Mouse (Mus musculus) liver, embryonic 11.5 days (tissue): ENCODE results near the gene Tmem94. TPM values are rescaled to one million over a fixed set of nuclear protein-coding genes. Genes with fewer than 3 reads are reported as not detected.

Source experiments
- ATAC-seq: fragments of 200-750 bp; cut with Nextera tagmentation; replicated peaks from 2 replicates; pipeline ENCODE4 v1.8.0; 2017; ENCODE audit warnings: moderate number of reproducible peaks, mild to moderate bottlenecking, moderate TSS enrichment, moderate library complexity; ENCODE audit not compliant: low FRiP score
- DNase-seq: peaks from one replicate; pipeline ENCODE4 v3.0.0-alpha.2; 2017; ENCODE audit warnings: low spot score
- H3K27ac ChIP-seq: fragments of 300-500 bp; sonication (generic); 2 replicates; pipeline ENCODE4 v1.5.1; 2014; ENCODE audit warnings: mild to moderate bottlenecking, low read depth, low read length, control low read depth
- H3K27me3 ChIP-seq: fragments of 300-500 bp; sonication (generic); replicated peaks from 2 replicates; pipeline ENCODE4 v1.6.1; 2014; ENCODE audit warnings: low read length, mixed read lengths; ENCODE audit not compliant: control insufficient read depth, insufficient read depth
- H3K36me3 ChIP-seq: fragments of 300-500 bp; sonication (generic); 2 replicates; pipeline ENCODE4 v1.6.1; 2014; ENCODE audit warnings: mild to moderate bottlenecking, low read length, moderate library complexity, mixed read lengths; ENCODE audit not compliant: control insufficient read depth, insufficient read depth
- H3K4me1 ChIP-seq: fragments of 300-500 bp; sonication (generic); replicated peaks from 2 replicates; pipeline ENCODE4 v1.6.1; 2014; ENCODE audit warnings: low read length, mixed read lengths; ENCODE audit not compliant: control insufficient read depth, insufficient read depth
- H3K4me2 ChIP-seq: fragments of 300-500 bp; sonication (generic); 2 replicates; pipeline ENCODE4 v1.6.1; 2014; ENCODE audit warnings: mild to moderate bottlenecking, control low read depth, moderate library complexity
- H3K4me3 ChIP-seq: fragments of 300-500 bp; sonication (generic); 2 replicates; pipeline ENCODE4 v1.5.1; 2014; ENCODE audit warnings: low read depth, low read length, control low read depth
- H3K9ac ChIP-seq: fragments of 300-500 bp; sonication (generic); 2 replicates; pipeline ENCODE4 v1.6.1; 2014; ENCODE audit warnings: low read depth, low read length, control low read depth
- H3K9me3 ChIP-seq: fragments of 300-500 bp; sonication (generic); 2 replicates; pipeline ENCODE4 v1.6.1; 2016; ENCODE audit warnings: low read length, inconsistent platforms, mixed read lengths; ENCODE audit not compliant: control insufficient read depth
- WGBS: fragments of 180-500 bp; shearing (Covaris S2); extraction: QIAGEN DNeasy Blood & Tissue Kit; methylation state at CpG from one replicate; pipeline ENCODE4 v1.1.7; 2014; 5-methylcytosine and 5-hydroxymethylcytosine counted together
- polyA plus RNA-seq: library from polyadenylated mRNA; unstranded; fragments of >200 nt; fragmentation: Nextera tagmentation; extraction: Ambion mirVana; gene quantifications from 2 replicates; pipeline ENCODE4 v1.2.1, GENCODE M21; 2014

The Tmem94 gene
- polyA plus RNA-seq = 14.1 and 14.4 TPM in 2 replicates

- DNase-seq = peak; percentile 98
- no peaks in the 10 kb centered on the region for H3K27me3 ChIP-seq
- no peaks in the 10 kb centered on the region for H3K36me3 ChIP-seq
- peak within 1 kb of the TSS; percentile 82 for H3K27ac ChIP-seq
- no peaks in the 10 kb centered on the region for H3K9me3 ChIP-seq
- H3K4me3 ChIP-seq = peak within 1 kb of the TSS; percentile 78
- ATAC-seq = peak; percentile 95
- peaks cover 19% of the 10 kb centered on the region for H3K4me1 ChIP-seq
- H3K9ac ChIP-seq = peak within 1 kb of the TSS; percentile 95
- WGBS = under 1% methylated on average over 32 of the region's 32 CpGs
- peak within 1 kb of the TSS; percentile 87 for H3K4me2 ChIP-seq
Observed at GRCm38 (mm10) chr11:115765103-115765606, at the start of gene Tmem94. Gene Tmem94 (plus strand): TSS chr11:115765433.

GRCm38 (mm10) chr11:115716410-115717338 is 48.6 kb upstream of the Tmem94 start:
- ATAC-seq (no peak), DNase-seq (no peak)
- WGBS = 61% methylated on average over 15 of the region's 15 CpGs

GRCm38 (mm10) chr11:115717660-115718390 is 47.4 kb upstream of the Tmem94 start:
- H3K4me3 ChIP-seq = no peak overlapping the region
- 29% methylated on average over 8 of the region's 8 CpGs for WGBS
- H3K4me1 ChIP-seq = peaks cover 18% of the 10 kb centered on the region
- ATAC-seq = peak; percentile 88
- H3K9ac ChIP-seq = no peak overlapping the region
- H3K27ac ChIP-seq = no peak overlapping the region; the same call in 1 of the 2 replicates
- no peaks in the 10 kb centered on the region for H3K36me3 ChIP-seq
- H3K9me3 ChIP-seq = no peaks in the 10 kb centered on the region
- H3K27me3 ChIP-seq = no peaks in the 10 kb centered on the region
- H3K4me2 ChIP-seq = no peak overlapping the region
- no peak for DNase-seq

More at GRCm38 (mm10) chr11:115716410-115717338, 48.6 kb upstream of the Tmem94 start:
- Histone ChIP-seq H3K27me3 (no peaks in the 10 kb centered on the region), H3K27ac (no peak overlapping the region), H3K4me3 (no peak overlapping the region), H3K9me3 (no peaks in the 10 kb centered on the region), H3K36me3 (no peaks in the 10 kb centered on the region), H3K9ac (no peak overlapping the region), H3K4me2 (no peak overlapping the region), H3K4me1 (peaks cover 28% of the 10 kb centered on the region)

- H3K4me1 ChIP-seq = peaks cover 5% of the 10 kb centered on the region
- WGBS = 21% methylated on average over 14 of the region's 14 CpGs
- no peak overlapping the region for H3K9ac ChIP-seq
- no peaks in the 10 kb centered on the region for H3K27me3 ChIP-seq
- no peak overlapping the region for H3K4me3 ChIP-seq
- H3K36me3 ChIP-seq = no peaks in the 10 kb centered on the region
- ATAC-seq (no peak), DNase-seq (peak; percentile 63)
- no peak overlapping the region for H3K27ac ChIP-seq
- H3K4me2 ChIP-seq = peak overlapping the region; percentile 33
- no peaks in the 10 kb centered on the region for H3K9me3 ChIP-seq
Observed at GRCm38 (mm10) chr11:115722638-115723037, 42.6 kb upstream of the Tmem94 start.

- Histone ChIP-seq H3K9ac (no peak overlapping the region), H3K4me1 (no peaks in the 10 kb centered on the region), H3K4me3 (no peak overlapping the region), H3K27me3 (no peaks in the 10 kb centered on the region), H3K9me3 (no peaks in the 10 kb centered on the region), H3K27ac (no peak overlapping the region), H3K36me3 (no peaks in the 10 kb centered on the region), H3K4me2 (no peak overlapping the region)
- DNase-seq (no peak), ATAC-seq (no peak)
- WGBS = 80% methylated on average over 2 of the region's 2 CpGs
Observed at GRCm38 (mm10) chr11:115723231-115723630, 42.0 kb upstream of the Tmem94 start.

GRCm38 (mm10) chr11:115734041-115734686 is 31.1 kb upstream of the Tmem94 start:
- H3K9ac ChIP-seq = no peak overlapping the region
- 70% methylated on average over 11 of the region's 11 CpGs for WGBS
- ATAC-seq = no peak

GRCm38 (mm10) chr11:115737608-115738208 is 27.5 kb upstream of the Tmem94 start:
- no peak overlapping the region for H3K4me2 ChIP-seq
- no peaks in the 10 kb centered on the region for H3K36me3 ChIP-seq
- no peaks in the 10 kb centered on the region for H3K9me3 ChIP-seq
- H3K4me3 ChIP-seq = no peak overlapping the region
- H3K9ac ChIP-seq = no peak overlapping the region
- ATAC-seq = no peak
- no peak overlapping the region for H3K27ac ChIP-seq
- no peaks in the 10 kb centered on the region for H3K27me3 ChIP-seq
- no peak for DNase-seq
- H3K4me1 ChIP-seq = no peaks in the 10 kb centered on the region
- 67% methylated on average over 10 of the region's 10 CpGs for WGBS

More at GRCm38 (mm10) chr11:115734041-115734686, 31.1 kb upstream of the Tmem94 start:
- no peaks in the 10 kb centered on the region for H3K27me3 ChIP-seq
- no peak overlapping the region for H3K4me2 ChIP-seq
- H3K9me3 ChIP-seq = no peaks in the 10 kb centered on the region
- no peaks in the 10 kb centered on the region for H3K4me1 ChIP-seq
- H3K4me3 ChIP-seq = no peak overlapping the region
- no peak overlapping the region for H3K27ac ChIP-seq
- DNase-seq = no peak
- H3K36me3 ChIP-seq = no peaks in the 10 kb centered on the region
